Mouse (Mus musculus): ENCODE results near the gene Olfr1477. TPM values are rescaled to one million over a fixed set of nuclear protein-coding genes. Genes with fewer than 3 reads are reported as not detected.
"Not testable (repeated sequence)": the region's sequence is repeated elsewhere in the genome, so short reads cannot be mapped to it uniquely, and the experiment has no call there.

Gene Olfr1477
- polyA plus RNA-seq (2012; rRNA removed) = not detected in 2 replicates

- no peak for DNase-seq
- H3K27me3 ChIP-seq (ENCODE audit: control insufficient read depth, insufficient read depth, low read length) = no peaks in the 10 kb centered on the region
- H3K4me3 ChIP-seq (replicated peaks; ENCODE audit: insufficient read depth, low read depth, low read length) = no peak within 1 kb of the TSS
- H3K27ac ChIP-seq (ENCODE audit: insufficient read depth, low read length) = no peak within 1 kb of the TSS
- H3K4me1 ChIP-seq (ENCODE audit: control insufficient read depth, insufficient read depth, low read length) = no peaks in the 10 kb centered on the region
- WGBS = 66% methylated on average over 3 of the region's 3 CpGs
- TF ChIP-seq CTCF (IDR thresholded peaks at IDR 0.05; ENCODE audit: borderline replicate concordance, insufficient read depth, low read depth, low read length) (no peak), POLR2A (IDR thresholded peaks at IDR 0.05; ENCODE audit: borderline replicate concordance, insufficient read depth, low read length) (no peak)
Measured at GRCm38 (mm10) chr19:13500246-13500645, at the start of gene Olfr1477. Gene Olfr1477 (plus strand): TSS chr19:13500546.

GRCm38 (mm10) chr19:13455986-13456385, 44.4 kb upstream of the Olfr1477 start, which contains the start of gene Olfr1472:
Gene Olfr1472 (minus strand): TSS chr19:13456086.
- 58% methylated on average over 1 of the region's 1 CpGs for WGBS
- no peak within 1 kb of the TSS for H3K4me3 ChIP-seq (replicated peaks; ENCODE audit: insufficient read depth, low read depth, low read length)
- no peak for TF ChIP-seq POLR2A (IDR thresholded peaks at IDR 0.05; ENCODE audit: borderline replicate concordance, insufficient read depth, low read length)
- no peak for TF ChIP-seq CTCF (IDR thresholded peaks at IDR 0.05; ENCODE audit: borderline replicate concordance, insufficient read depth, low read depth, low read length)

GRCm38 (mm10) chr19:13469265-13469664, 31.1 kb upstream of the Olfr1477 start, which contains the start of gene Olfr1474:
Gene Olfr1474 (plus strand): TSS chr19:13469565.
- DNase-seq; H3K27ac ChIP-seq (ENCODE audit: insufficient read depth, low read length); H3K4me1 ChIP-seq (ENCODE audit: control insufficient read depth, insufficient read depth, low read length); H3K27me3 ChIP-seq (ENCODE audit: control insufficient read depth, insufficient read depth, low read length); H3K4me3 ChIP-seq (replicated peaks; ENCODE audit: insufficient read depth, low read depth, low read length): not testable (repeated sequence)
- 76% methylated on average over 4 of the region's 4 CpGs for WGBS

More at GRCm38 (mm10) chr19:13455986-13456385, 44.4 kb upstream of the Olfr1477 start, which contains the start of gene Olfr1472:
- Histone ChIP-seq H3K27me3 (ENCODE audit: control insufficient read depth, insufficient read depth, low read length) (no peaks in the 10 kb centered on the region), H3K27ac (ENCODE audit: insufficient read depth, low read length) (no peak within 1 kb of the TSS), H3K4me1 (ENCODE audit: control insufficient read depth, insufficient read depth, low read length) (no peaks in the 10 kb centered on the region)
- DNase-seq = no peak

GRCm38 (mm10) chr19:13480096-13480495, 20.2 kb upstream of the Olfr1477 start, which contains the start of gene Olfr1475:
Gene Olfr1475 (minus strand): TSS chr19:13480196.
- no peak within 1 kb of the TSS for H3K27ac ChIP-seq (ENCODE audit: insufficient read depth, low read length)
- H3K4me1 ChIP-seq (ENCODE audit: control insufficient read depth, insufficient read depth, low read length) = no peaks in the 10 kb centered on the region
- no peaks in the 10 kb centered on the region for H3K27me3 ChIP-seq (ENCODE audit: control insufficient read depth, insufficient read depth, low read length)
- H3K4me3 ChIP-seq (replicated peaks; ENCODE audit: insufficient read depth, low read depth, low read length) = no peak within 1 kb of the TSS
- DNase-seq = no peak
- TF ChIP-seq POLR2A (IDR thresholded peaks at IDR 0.05; ENCODE audit: borderline replicate concordance, insufficient read depth, low read length) (no peak), CTCF (IDR thresholded peaks at IDR 0.05; ENCODE audit: borderline replicate concordance, insufficient read depth, low read depth, low read length) (no peak)

GRCm38 (mm10) chr19:13527613-13528012, 27.3 kb downstream of the Olfr1477 start, which contains the start of gene Olfr1480:
Gene Olfr1480 (plus strand): TSS chr19:13527913.
- no peak for DNase-seq
- 70% methylated on average over 2 of the region's 2 CpGs for WGBS
- no peak for TF ChIP-seq CTCF (IDR thresholded peaks at IDR 0.05; ENCODE audit: borderline replicate concordance, insufficient read depth, low read depth, low read length)
- no peak for TF ChIP-seq POLR2A (IDR thresholded peaks at IDR 0.05; ENCODE audit: borderline replicate concordance, insufficient read depth, low read length)
- Histone ChIP-seq H3K4me3 (replicated peaks; ENCODE audit: insufficient read depth, low read depth, low read length) (no peak within 1 kb of the TSS), H3K27me3 (ENCODE audit: control insufficient read depth, insufficient read depth, low read length) (no peaks in the 10 kb centered on the region), H3K27ac (ENCODE audit: insufficient read depth, low read length) (no peak within 1 kb of the TSS), H3K4me1 (ENCODE audit: control insufficient read depth, insufficient read depth, low read length) (no peaks in the 10 kb centered on the region)

Other genes starting within 250 kb of the Olfr1477 start
- gene Olfr1465, start 185.0 kb upstream of the Olfr1477 start, polyA plus RNA-seq (2012; rRNA removed) = not detected in 2 replicates
- gene Olfr1466, start 161.7 kb upstream of the Olfr1477 start, polyA plus RNA-seq (2012; rRNA removed) = not detected in 2 replicates
- not detected in 2 replicates for gene Olfr1467, start 138.3 kb upstream of the Olfr1477 start, polyA plus RNA-seq (2012; rRNA removed)
- not detected in 2 replicates for gene Olfr1469, start 92.7 kb upstream of the Olfr1477 start, polyA plus RNA-seq (2012; rRNA removed)
- gene Olfr1471, start 57.1 kb upstream of the Olfr1477 start, polyA plus RNA-seq (2012; rRNA removed) = not detected in 2 replicates
- not detected in 2 replicates for gene Olfr1472, start 44.5 kb upstream of the Olfr1477 start, polyA plus RNA-seq (2012; rRNA removed)
- not detected in 2 replicates for gene Olfr1474, start 31.0 kb upstream of the Olfr1477 start, polyA plus RNA-seq (2012; rRNA removed)
- not detected in 2 replicates for gene Olfr1475, start 20.4 kb upstream of the Olfr1477 start, polyA plus RNA-seq (2012; rRNA removed)
- gene Olfr1480, start 27.4 kb downstream of the Olfr1477 start, polyA plus RNA-seq (2012; rRNA removed) = not detected in 2 replicates
- not detected in 2 replicates for gene Olfr1484, start 83.0 kb downstream of the Olfr1477 start, polyA plus RNA-seq (2012; rRNA removed)
- not detected in 2 replicates for gene Olfr1487, start 116.8 kb downstream of the Olfr1477 start, polyA plus RNA-seq (2012; rRNA removed)
- not detected in 2 replicates for gene Olfr1489, start 131.1 kb downstream of the Olfr1477 start, polyA plus RNA-seq (2012; rRNA removed)
- not detected in 2 replicates for gene Olfr1490, start 150.5 kb downstream of the Olfr1477 start, polyA plus RNA-seq (2012; rRNA removed)
- not detected in 2 replicates for gene Olfr1491, start 196.7 kb downstream of the Olfr1477 start, polyA plus RNA-seq (2012; rRNA removed)
- not detected in 2 replicates for gene Olfr1493-ps1, start 222.7 kb downstream of the Olfr1477 start, polyA plus RNA-seq (2012; rRNA removed)
- gene Olfr1494, start 239.2 kb downstream of the Olfr1477 start, polyA plus RNA-seq (2012; rRNA removed) = not detected in 2 replicates

Measured in cerebellum, adult 2 months (tissue).